ENCODE assay signal across 8 mouse cellular contexts in genomic region chr14:121379116-121379826, GRCm38 (mm10). TPM values are rescaled to one million over a fixed set of nuclear protein-coding genes. Genes with fewer than 3 reads are reported as not detected.
DNase-seq lines count a peak whose midpoint lies in the region; ATAC-seq and TF ChIP-seq lines count a peak whose summit lies in the region.

No protein-coding gene starts in this region.

- WGBS in hindbrain, embryonic 11.5 days = 2% methylated on average over 40 of the region's 79 CpGs
- WGBS in lung, postnatal 0 days = under 1% methylated on average over 35 of the region's 79 CpGs

- TF ChIP-seq CTCF in G1E (IDR thresholded peaks at IDR 0.05; ENCODE audit: low read depth, low read length) = no peak
- no peak for TF ChIP-seq CTCF in lung, postnatal 0 days (IDR thresholded peaks at IDR 0.05)

- TF ChIP-seq EP300 in lung, postnatal 0 days (IDR thresholded peaks at IDR 0.05) = no peak

- DNase-seq in G1E (ENCODE audit: low spot score) = peak; percentile 96
- DNase-seq in cerebellum, adult 9-10 months = peak; percentile 66
- peak; percentile 44 to 71 for DNase-seq in frontal cortex, postnatal 10 days (ENCODE audit: low spot score in 2 of 2)
- DNase-seq in hindbrain, embryonic 11.5 days (ENCODE audit: low spot score) = peak; percentile 87
- DNase-seq in layer of hippocampus, postnatal 10 days (ENCODE audit: low spot score in 2 of 2) = peak; percentile 71 to 81
- DNase-seq in lung, postnatal 0 days (ENCODE audit: low spot score) = peak; percentile 87
- DNase-seq in ovary, postnatal 10 days (ENCODE audit: low spot score) = peak; percentile 78
- peak; percentile 88 for DNase-seq in thymus, postnatal 0 days (ENCODE audit: low spot score)

- H3K9me3 ChIP-seq in G1E (replicated peaks) = no peaks in the 10 kb centered on the region
- no peaks in the 10 kb centered on the region for H3K9me3 ChIP-seq in hindbrain, embryonic 11.5 days (ENCODE audit: control insufficient read depth, low read length)
- no peaks in the 10 kb centered on the region for H3K9me3 ChIP-seq in lung, postnatal 0 days (ENCODE audit: low read length)

- H3K27ac ChIP-seq in hindbrain, embryonic 11.5 days (ENCODE audit: low read depth, low read length) = peak overlapping the region; percentile 87
- H3K27ac ChIP-seq in lung, postnatal 0 days (ENCODE audit: low read length) = peak overlapping the region; percentile 98

- peaks cover 13% of the 10 kb centered on the region for H3K27me3 ChIP-seq in G1E (ENCODE audit: insufficient read depth, low read length)
- no peaks in the 10 kb centered on the region for H3K27me3 ChIP-seq in hindbrain, embryonic 11.5 days (ENCODE audit: control insufficient read depth, insufficient read depth, low read length)
- H3K27me3 ChIP-seq in lung, postnatal 0 days (replicated peaks; ENCODE audit: insufficient read depth, low read length) = no peaks in the 10 kb centered on the region

- ATAC-seq in G1E (ENCODE audit: extremely low read depth, insufficient number of reproducible peaks, low FRiP score, poor library complexity, severe bottlenecking) = peak; percentile 69
- ATAC-seq in hindbrain, embryonic 11.5 days (ENCODE audit: low FRiP score) = peak; percentile 91
- ATAC-seq in lung, postnatal 0 days = peak; percentile 94

- peak overlapping the region; percentile 86 for H3K4me3 ChIP-seq in G1E (ENCODE audit: low read depth, low read length)
- peak overlapping the region; percentile 92 for H3K4me3 ChIP-seq in hindbrain, embryonic 11.5 days (ENCODE audit: low read depth, low read length)
- peak overlapping the region; percentile 97 for H3K4me3 ChIP-seq in lung, postnatal 0 days (ENCODE audit: low read depth, low read length)

- peaks cover 28% of the 10 kb centered on the region for H3K36me3 ChIP-seq in G1E (replicated peaks)
- H3K36me3 ChIP-seq in hindbrain, embryonic 11.5 days (ENCODE audit: control insufficient read depth, insufficient read depth, low read length) = no peaks in the 10 kb centered on the region
- no peaks in the 10 kb centered on the region for H3K36me3 ChIP-seq in lung, postnatal 0 days (ENCODE audit: insufficient read depth, low read length)

- H3K9ac ChIP-seq in hindbrain, embryonic 11.5 days (ENCODE audit: low read depth, low read length) = peak overlapping the region; percentile 96
- peak overlapping the region; percentile 97 for H3K9ac ChIP-seq in lung, postnatal 0 days (replicated peaks; ENCODE audit: low read depth)

- H3K4me1 ChIP-seq in G1E (ENCODE audit: insufficient read depth, low read depth, low read length) = peaks cover 53% of the 10 kb centered on the region
- H3K4me1 ChIP-seq in hindbrain, embryonic 11.5 days (replicated peaks; ENCODE audit: control insufficient read depth, insufficient read depth, low read length) = no peaks in the 10 kb centered on the region
- H3K4me1 ChIP-seq in lung, postnatal 0 days (ENCODE audit: insufficient read depth, low read depth, low read length) = peaks cover 15% of the 10 kb centered on the region

- peak overlapping the region; percentile 83 for H3K4me2 ChIP-seq in hindbrain, embryonic 11.5 days (replicated peaks; ENCODE audit: low read depth, low read length)
- peak overlapping the region; percentile 86 for H3K4me2 ChIP-seq in lung, postnatal 0 days (replicated peaks; ENCODE audit: low read depth, low read length)

RNA-seq across cellular contexts. Expression of gene Stk24, which starts 0.5 kb away (rescaled TPM):
- total RNA-seq in G1E (2014; fragmentation: Nextera tagmentation) (156 and 158 TPM in 2 replicates), G1E (2017) (83.2 and 92.9 TPM in 2 replicates)
- 90.5 and 96.2 TPM in 2 replicates for polyA plus RNA-seq in G1E (2012)
- polyA plus RNA-seq in hindbrain, embryonic 11.5 days (2014; fragmentation: Nextera tagmentation; extraction: Ambion mirVana) = 33.3 and 37.2 TPM in 2 replicates
- total RNA-seq in layer of hippocampus, postnatal 10 days (2021) = 10 to 100 TPM; 45.8 to 51.1 TPM
- polyA plus RNA-seq in lung, postnatal 0 days (2015; fragmentation: Nextera tagmentation; extraction: Ambion mirVana) = 30.6 and 33.4 TPM in 2 replicates
- 54.1 and 57.7 TPM in 2 replicates for polyA plus RNA-seq in thymus, postnatal 0 days (2015; fragmentation: Nextera tagmentation; extraction: Ambion mirVana)

Comparison
In these comparisons a context has a peak if more than half of its experiments do, and no peak if none do; other contexts are left out.
1. Peak in every context shown above with its lines: DNase-seq, ATAC-seq, H3K4me3 ChIP-seq and H3K27ac ChIP-seq.